Mouse (Mus musculus): ENCODE results near the gene Wdr20.

The Wdr20 gene

GRCm38 (mm10) chr12:110821787-110822186, 84.0 kb downstream of the Wdr20 start:
- no peak for DNase-seq (ENCODE audit: low read depth)

GRCm38 (mm10) chr12:110822366-110822765, 84.6 kb downstream of the Wdr20 start:
- DNase-seq (ENCODE audit: low read depth) = peak; percentile 52

GRCm38 (mm10) chr12:110828908-110829307, 91.2 kb downstream of the Wdr20 start:
- no peak for DNase-seq (ENCODE audit: low read depth)

- DNase-seq (ENCODE audit: low read depth) = no peak
Observed at GRCm38 (mm10) chr12:110830293-110831024, 92.7 kb downstream of the Wdr20 start.

- no peak for DNase-seq (ENCODE audit: low read depth)
Observed at GRCm38 (mm10) chr12:110835182-110835581, 97.4 kb downstream of the Wdr20 start.

- DNase-seq (ENCODE audit: low read depth) = no peak
Observed at GRCm38 (mm10) chr12:110836729-110837128, 99.0 kb downstream of the Wdr20 start.

- DNase-seq (ENCODE audit: low read depth) = no peak
Observed at GRCm38 (mm10) chr12:110837192-110837841, 99.6 kb downstream of the Wdr20 start.

- no peak for DNase-seq (ENCODE audit: low read depth)
Observed at GRCm38 (mm10) chr12:110837850-110838249, 100.1 kb downstream of the Wdr20 start.

GRCm38 (mm10) chr12:110840348-110841198, 102.8 kb downstream of the Wdr20 start, which contains the start of gene Mok:
Gene Mok, minus strand, starts transcription at chr12:110840939.
- DNase-seq (ENCODE audit: low read depth) = peak; percentile 92

GRCm38 (mm10) chr12:110841731-110842493, 104.2 kb downstream of the Wdr20 start:
- peak; percentile 66 for DNase-seq (ENCODE audit: low read depth)

- DNase-seq (ENCODE audit: low read depth) = peak; percentile 86
Observed at GRCm38 (mm10) chr12:110843194-110844048, 105.7 kb downstream of the Wdr20 start.

GRCm38 (mm10) chr12:110844227-110845130, 106.7 kb downstream of the Wdr20 start:
- DNase-seq (ENCODE audit: low read depth) = peak; percentile 95

- DNase-seq (ENCODE audit: low read depth) = peak; percentile 99
Observed at GRCm38 (mm10) chr12:110845131-110845880, 107.6 kb downstream of the Wdr20 start.

GRCm38 (mm10) chr12:110846191-110846765, 108.5 kb downstream of the Wdr20 start:
- DNase-seq (ENCODE audit: low read depth) = peak; percentile 13

- DNase-seq (ENCODE audit: low read depth) = peak; percentile 84
Observed at GRCm38 (mm10) chr12:110850010-110850928, 112.5 kb downstream of the Wdr20 start, which contains the start of gene Zfp839. Gene Zfp839, plus strand, starts transcription at chr12:110850253.

GRCm38 (mm10) chr12:110850929-110851256, 113.1 kb downstream of the Wdr20 start:
- DNase-seq (ENCODE audit: low read depth) = no peak

- peak; percentile 55 for DNase-seq (ENCODE audit: low read depth)
Observed at GRCm38 (mm10) chr12:110851414-110851813, 113.7 kb downstream of the Wdr20 start.
